Mouse (Mus musculus): Measurements from ENCODE around the gene Ifnar2.
"Not testable (repeated sequence)": the region's sequence is repeated elsewhere in the genome, so short reads cannot be mapped to it uniquely, and the experiment has no call there.

The Ifnar2 gene

DNA sequence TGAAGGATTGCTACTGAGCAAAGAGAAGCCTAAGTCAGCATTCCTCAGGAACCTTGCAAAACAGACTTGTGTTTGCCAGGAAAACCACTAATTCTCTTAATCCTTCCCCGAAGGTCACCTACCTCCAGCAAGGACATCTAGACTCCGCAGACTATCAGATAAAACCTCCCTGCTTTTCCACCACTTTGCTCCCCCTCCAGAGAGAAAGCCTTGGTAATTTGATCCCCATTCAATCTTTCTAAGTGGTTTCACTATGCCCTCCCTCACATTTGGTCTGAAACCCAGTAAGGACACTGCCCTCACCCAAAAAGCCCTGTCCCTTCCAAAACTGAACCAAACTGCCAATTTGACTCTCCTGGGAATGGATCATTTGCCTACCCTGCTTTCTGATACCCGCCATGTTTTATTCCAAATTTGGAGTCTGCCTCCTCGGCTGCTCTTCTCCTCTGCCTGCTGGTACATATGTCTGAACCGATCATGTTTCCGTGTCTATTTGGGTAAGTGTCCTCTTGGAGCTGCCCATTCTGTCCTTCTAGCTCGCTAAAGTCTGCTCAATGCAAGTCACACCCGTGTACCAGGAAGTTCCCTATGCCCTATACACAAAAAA lies 55.8 kb downstream of the Ifnar2 start:
- no peak for DNase-seq (ENCODE audit: low read depth, low spot score)

DNA sequence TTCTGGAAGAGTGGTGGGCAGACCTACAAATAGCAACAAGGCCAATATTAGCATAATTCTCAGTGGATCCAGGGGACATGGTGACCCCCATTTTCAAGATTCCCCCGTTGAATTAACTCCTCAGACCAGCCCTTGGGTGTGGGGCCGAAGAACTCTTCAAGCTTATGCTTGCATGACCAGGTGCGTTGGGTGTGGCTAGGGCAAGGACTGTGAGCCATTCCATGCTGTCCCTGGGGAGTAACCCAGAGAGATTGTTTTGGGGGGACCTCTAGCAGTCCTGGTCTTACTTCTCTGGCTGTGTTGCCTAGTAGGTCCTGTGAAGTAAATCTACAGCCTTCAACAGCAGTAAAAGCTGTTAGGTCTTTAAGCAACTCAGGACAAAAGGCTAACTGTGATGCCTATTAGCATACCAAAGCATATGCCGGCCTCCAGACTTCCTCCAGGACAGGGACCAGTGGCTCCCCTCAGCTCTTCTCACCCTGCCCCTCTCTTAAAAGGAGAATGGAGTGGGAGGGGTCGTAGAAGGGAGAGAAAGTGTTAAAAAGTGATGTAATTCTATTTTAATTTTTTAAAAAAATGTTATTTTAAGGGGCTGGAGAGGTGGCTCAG lies 60.2 kb downstream of the Ifnar2 start:
- no peak for DNase-seq (ENCODE audit: low read depth, low spot score)

DNA sequence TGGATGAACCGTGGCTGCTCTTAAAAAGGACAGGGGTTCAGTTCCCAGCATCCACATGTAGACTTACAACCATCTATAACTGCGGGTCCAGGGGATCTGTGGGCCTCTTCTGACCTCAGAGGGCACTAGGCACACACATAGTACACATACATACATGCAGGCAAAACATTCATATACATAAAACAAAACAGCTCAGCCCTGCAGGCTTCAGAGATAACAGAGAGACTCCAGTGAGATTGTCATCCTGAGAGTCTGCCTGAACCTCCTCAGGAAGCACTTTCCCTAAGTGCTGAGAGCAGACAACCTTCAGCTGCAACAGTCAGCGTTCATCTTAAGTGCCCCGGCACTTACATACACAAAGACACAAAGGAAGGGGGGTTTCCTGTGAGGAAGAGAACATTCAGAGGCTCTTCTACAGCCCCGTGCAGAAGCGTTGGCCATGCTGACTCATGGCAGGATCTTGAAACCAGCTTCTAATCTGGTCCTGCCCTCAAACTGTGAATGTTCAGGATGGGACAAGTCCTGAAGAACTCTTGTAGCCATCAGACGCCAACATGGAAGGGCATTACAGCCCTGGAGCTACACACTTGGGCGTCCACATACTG lies 60.8 kb downstream of the Ifnar2 start:
- DNase-seq (ENCODE audit: low read depth, low spot score), result peak; percentile 52

DNA sequence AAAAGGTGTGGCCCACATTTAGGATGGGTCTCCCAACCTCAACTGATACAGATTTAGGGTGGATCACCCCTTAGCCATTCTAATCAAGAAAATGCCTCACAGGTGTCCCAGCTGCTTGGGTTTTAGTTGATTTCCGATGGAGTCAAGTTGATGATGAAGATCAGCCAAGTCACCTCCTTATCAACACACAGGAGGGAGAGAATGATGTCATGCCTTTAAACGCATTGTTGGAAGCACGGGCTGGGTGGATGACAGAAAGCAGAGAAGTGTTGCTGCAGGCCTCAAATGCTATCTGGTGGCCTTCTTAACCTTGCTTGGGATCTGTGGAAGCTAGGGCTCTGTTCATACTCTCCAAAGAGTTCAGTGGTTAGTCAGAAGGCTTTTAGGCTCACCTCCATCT lies 61.5 kb downstream of the Ifnar2 start:
- no peak for DNase-seq (ENCODE audit: low read depth, low spot score)

DNA sequence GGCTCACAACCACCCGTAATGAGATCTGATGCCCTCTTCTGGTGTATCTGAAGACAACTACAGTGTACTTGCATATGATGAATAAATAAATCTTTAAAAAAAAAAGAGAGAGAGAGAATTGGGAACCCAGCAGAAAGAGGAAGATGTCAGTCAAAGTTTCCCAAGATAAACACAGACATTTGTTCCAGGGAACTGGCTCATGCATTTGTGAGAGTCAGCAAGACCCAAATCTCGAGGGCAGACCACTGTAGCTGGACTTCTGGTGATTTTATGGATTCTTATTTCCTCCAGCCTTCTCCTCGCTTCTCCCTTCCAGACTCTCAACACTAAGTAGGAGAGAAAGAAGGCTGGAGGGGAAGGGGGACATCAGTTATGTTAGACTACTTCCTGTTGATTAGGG lies 65.5 kb downstream of the Ifnar2 start:
- no peak for DNase-seq (ENCODE audit: low read depth, low spot score)

DNA sequence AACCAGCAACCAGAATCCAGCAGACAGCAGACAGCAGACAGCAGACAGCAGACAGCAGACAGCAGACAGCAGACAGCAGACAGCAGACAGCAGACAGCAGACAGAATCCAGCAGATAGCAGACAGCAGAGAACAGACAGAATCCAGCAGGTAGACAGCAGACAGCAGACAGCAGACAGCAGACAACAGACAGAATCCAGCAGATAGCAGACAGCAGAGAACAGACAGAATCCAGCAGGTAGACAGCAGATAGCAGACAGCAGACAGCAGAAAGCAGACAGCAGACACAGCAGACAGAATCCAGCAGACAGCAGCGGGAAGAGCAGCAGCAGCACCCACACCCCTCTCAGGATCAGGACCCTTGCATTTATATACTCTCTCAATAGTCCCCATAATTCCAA lies 66.0 kb downstream of the Ifnar2 start:
- DNase-seq (ENCODE audit: low read depth, low spot score), result not testable (repeated sequence)

DNA sequence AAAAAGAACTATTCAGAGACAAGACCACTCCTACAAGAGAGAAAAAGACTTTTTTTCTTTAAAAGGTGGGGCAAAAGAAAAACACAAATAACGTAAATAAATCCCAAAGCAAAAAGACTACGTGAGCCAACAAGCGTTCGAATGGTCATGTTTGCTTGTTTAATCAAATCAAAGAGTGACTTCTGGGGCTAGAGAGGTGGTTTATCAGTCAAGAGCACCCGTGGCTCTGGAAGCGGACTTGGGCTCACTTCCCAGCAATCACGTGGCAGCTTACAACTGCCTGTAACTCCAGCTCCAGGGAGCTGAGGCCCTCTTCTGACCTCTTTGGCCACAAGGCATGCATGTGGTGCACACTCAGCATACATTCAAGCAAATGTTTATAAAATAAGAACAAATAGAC lies 68.8 kb downstream of the Ifnar2 start:
- no peak for DNase-seq (ENCODE audit: low read depth, low spot score)

DNA sequence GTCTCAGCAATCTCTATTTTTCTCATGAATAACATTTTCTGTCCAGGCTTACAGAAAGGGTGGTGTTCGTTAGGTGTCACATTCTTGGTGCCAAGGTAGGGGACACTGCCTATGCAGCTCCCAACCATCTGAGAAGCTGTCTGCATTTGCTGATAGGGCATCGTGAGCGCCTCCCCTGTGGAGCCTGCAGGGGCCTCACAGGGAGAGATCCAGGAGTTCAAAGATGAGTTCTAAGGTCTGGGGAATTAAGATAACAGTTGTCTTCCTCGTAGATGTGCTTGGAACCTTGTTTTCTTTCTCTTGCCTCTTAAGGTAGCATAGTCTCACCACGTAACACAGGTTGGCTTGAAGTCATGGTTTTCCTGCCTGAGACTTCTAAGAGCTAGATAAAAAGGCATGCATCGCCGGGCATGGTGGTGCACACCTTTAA lies 69.2 kb downstream of the Ifnar2 start:
- DNase-seq (ENCODE audit: low read depth, low spot score), result no peak

DNA sequence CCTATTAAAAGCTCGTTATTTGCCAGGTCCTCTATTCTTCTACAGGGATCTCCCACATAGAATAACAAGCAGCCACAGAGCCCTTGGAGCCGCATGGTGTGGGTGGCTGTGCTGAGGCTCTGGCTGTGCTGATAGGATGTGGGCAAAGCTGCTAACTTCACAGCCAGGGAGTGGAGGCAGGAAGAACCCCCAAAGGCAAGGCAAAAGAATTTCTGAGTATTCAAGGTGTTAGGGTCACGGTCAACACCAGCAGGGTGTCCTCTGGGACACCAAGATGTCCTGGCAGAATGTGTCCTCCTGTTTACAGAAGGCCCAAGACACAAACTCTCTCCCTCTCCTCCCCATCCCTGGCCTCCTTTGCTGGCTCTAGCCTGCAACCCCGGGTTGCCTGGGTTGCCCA lies 69.9 kb downstream of the Ifnar2 start:
- peak; percentile 68 for DNase-seq (ENCODE audit: low read depth, low spot score)

DNA sequence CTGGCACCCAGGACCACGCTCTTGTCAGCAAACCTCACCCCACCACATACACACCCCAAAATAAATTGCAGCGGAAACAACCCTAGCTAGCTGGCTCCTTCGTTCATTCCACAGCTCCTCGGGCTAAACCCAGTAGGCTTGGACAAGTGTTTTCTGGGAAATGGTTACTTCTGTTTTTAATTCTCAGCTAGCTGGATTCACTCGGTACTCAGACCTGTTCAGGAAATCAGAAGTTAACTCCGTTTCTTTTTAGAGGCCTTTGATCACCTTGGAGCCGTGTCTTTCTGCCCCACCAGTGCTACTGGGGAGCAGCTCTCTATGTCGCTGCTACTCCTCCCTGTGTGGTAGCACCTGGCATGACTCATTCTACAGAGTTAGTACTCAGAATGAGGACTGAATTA lies 70.6 kb downstream of the Ifnar2 start:
- DNase-seq (ENCODE audit: low read depth, low spot score), result peak; percentile 66

DNA sequence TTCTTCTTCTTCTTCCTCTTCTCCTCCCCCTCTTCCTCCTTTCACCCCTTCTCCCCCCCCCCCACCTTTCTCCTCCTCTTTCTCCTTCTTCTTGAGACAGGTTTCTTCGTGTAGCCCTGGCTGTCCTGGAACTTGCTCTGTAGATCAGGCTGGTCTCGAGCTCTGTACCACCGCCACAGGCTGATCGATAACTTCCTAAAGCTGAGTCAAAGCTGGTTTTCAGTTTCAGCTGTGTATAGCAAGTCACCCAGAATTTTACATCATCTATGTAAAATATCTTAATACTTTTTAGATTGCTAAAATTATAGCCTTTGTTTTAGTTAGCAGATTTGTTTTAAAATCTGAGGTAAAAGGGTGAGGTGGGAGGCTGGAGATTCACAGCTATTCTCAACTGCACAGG lies 72.3 kb downstream of the Ifnar2 start:
- no peak for DNase-seq (ENCODE audit: low read depth, low spot score)

DNA sequence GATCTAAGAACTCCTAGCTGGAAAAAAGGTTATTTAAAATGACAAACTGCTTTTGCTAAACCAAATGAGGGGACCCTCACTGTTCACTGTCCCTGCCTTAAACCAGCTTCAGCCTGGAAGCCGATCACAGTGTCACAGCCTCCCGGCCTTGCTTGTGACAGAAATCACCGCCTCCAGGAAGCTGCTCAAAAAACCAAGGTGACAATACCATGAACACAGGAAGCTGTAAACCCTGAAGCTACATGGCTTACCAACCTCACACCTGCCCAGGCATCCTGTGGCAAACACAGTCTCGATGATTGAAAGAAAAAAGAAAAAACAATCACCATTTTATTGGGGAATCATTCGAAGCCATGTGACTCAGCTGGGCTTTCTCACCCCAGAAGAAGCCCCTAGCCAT lies 73.0 kb downstream of the Ifnar2 start:
- DNase-seq (ENCODE audit: low read depth, low spot score), result peak; percentile 85

DNA sequence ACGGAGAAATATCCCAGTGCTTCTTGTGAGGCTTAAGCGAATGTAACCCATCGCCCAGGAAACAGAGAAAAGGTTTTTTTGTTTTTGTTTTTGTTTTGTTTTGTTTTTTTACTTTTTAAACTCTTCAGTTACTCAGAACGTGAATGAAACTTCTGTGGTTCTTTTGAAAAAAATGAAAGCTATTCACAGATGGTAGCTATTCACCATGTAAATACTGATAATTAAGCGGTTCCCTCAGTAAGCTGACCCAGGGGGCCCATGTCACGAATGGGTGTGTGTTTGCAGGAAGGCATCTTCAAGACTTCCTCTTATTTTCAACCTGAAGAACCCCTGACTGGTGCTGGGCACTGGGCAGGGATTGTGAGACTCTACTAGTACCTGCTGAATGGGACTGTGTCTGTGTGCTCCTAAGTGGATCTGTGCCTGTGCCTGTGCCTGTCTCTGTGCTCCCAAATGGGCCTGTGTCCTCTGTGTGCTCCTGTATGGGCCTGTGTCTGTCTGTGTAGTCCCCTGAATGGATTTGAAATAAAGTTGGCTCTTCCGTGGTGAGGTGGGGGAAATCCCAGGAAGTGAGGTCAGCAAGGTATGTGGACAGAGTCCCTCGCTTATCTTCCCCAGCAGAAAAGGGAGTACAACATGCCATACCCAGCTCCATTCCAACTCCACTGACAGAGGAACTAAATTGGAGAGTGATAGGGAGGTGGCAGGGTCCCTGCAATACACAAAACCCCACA lies 74.4 kb downstream of the Ifnar2 start:
- peak; percentile 62 for DNase-seq (ENCODE audit: low read depth, low spot score)

DNA sequence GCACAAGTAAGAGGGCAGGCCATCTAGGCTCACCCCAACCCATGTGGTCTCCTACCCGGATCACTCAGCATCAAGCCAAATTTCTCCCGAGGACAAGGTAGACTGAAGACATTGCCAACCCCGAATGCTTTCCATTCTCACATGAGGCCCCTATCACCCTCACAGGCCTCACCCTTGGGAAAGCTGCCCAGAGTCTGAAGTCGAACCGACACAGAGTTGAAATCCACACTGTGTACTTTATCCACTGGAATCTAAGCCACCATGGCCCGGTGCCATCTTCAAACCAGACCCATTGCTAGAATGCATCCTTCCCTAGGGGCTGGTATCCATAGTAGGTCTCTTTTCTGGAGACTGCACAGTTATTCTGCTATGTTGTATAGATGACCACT lies 74.9 kb downstream of the Ifnar2 start:
- DNase-seq (ENCODE audit: low read depth, low spot score), result no peak

DNA sequence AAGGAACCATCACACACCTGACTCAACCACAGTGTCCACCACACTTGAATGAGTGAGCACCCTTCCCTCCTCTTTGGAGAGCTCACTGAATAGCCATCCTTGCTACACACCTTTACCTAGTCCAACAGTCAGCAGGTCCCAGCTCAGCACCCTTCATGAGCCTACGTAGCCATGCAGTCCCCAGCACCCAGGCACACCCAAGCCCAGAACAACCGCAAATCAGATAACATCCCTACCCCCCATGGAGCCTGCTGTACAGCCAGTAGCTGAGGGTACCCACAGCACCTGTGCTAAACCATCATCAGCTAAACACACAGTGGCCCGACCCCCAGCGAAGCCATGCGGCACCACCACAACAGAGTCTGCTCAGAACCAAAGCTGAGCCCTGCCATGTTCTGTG lies 75.5 kb downstream of the Ifnar2 start:
- DNase-seq (ENCODE audit: low read depth, low spot score), result peak; percentile 39

DNA sequence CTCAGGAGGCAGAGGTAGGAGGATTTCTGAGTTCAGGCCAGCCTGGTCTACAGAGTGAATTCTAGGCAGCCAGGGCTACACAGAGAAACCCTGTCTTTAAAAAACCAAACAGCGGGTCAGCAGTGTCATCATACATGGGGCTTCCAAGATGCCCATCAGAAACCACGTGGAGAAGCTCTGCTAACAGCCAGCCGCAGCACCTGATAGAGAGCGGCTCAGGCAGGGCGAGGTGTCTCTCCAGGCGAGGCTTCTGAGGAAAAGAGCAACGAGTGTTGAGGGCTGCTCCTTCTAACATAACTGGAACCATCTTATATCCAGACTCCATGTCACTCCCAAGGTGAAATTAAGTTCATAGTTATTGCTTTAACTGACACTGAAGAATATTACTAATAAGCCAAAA lies 76.3 kb downstream of the Ifnar2 start:
- DNase-seq (ENCODE audit: low read depth, low spot score), result no peak

DNA sequence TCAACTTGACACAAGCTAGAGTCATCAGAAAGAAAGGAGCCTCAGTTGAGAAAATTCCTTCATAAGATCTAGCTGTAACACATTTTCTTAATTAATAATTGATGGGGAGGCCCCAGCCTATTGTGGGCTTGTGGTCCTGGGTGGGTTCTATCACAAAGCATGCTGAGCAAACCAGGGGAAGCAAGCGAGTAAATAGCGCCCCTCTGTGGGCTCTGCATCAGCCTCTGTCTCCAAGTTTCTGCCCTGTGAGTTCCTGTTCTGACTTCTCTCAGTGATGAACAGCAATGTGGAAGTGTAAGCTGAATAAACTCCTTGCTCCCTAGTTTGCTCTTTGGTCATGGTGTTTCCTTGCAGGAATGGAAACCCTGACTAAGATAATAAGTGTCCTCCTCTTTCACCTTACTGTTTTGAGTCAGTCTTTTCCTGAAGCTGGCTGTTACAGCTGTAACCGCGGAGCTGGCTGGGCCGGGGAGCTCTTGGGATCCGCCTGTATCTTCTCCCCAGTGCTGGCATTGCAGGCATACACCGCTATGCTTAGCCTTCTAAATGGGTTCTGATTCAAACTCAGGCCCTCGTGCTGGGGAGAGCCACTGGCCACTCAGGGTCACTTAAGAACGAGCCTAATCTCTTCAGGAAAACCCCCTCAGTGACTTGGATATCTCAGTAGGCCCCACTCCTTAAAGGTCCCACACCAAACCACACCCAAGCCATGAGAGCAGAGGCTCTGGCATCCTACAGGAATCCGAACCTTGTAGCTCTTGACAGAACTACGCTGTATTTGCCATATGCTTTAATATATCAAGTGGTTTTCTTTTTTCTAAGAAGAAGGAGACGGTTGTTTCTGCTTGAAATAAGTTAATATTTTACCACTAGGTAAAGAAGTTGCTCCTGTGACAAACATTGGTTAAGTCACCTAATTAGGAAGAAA lies 77.8 kb downstream of the Ifnar2 start:
- no peak for DNase-seq (ENCODE audit: low read depth, low spot score)

DNA sequence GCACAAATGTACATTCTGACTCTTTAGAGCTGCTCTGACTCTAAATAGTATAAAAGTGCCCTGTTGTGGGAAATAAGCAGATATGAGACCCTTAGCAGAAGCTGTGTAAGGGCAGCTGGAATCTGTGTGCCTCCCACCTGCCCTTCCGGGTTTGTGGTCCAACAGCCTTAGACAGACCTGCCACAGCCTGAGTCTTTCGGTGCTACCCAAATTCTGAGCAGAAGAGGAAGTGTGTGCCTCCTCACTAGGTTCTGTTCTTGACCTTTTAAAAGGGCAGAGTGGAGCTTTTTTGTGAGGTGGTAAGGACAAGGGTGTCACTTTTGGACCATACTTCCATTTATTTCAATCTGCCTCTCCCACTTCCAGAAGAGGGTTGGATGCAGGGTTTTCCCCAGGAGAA lies 79.4 kb downstream of the Ifnar2 start:
- DNase-seq (ENCODE audit: low read depth, low spot score), result no peak

DNA sequence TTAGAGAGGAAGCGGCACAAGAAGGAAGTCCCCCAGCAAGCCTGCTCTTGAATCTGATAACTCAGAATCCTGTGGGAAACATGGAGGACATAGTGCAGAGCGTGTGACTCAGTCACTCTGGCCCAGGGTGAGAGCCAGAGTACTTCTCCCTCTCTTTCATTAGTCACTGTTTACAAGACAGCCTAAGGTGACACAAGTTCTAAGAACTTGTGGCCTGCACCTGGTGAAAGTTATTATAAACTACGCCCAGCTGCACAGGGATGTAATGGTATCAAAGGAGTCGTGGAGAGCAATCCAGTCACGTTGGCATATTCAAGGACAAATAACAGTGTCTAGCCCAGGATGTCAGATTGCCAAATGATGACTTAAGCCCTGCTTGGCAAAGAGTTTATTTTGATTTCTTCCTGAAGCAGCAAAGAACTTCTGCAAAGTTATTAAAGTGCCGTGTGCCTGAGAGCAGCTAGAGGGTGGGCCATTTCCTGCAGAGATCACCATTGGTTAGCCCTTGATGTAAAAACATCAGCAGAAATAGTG lies 79.8 kb downstream of the Ifnar2 start:
- DNase-seq (ENCODE audit: low read depth, low spot score), result no peak

Data from CD4-positive helper T cell, adult 2 months (primary cell).